Mouse (Mus musculus): ENCODE results near the gene Cxcr6. TPM values are rescaled to one million over a fixed set of nuclear protein-coding genes. Genes with fewer than 3 reads are reported as not detected.
"Not testable (repeated sequence)": the region's sequence is repeated elsewhere in the genome, so short reads cannot be mapped to it uniquely, and the experiment has no call there.

The Cxcr6 gene
- 0.06 and 0.13 TPM in 2 replicates for polyA plus RNA-seq (2016; fragmentation: Nextera tagmentation; extraction: Ambion mirVana)

DNA sequence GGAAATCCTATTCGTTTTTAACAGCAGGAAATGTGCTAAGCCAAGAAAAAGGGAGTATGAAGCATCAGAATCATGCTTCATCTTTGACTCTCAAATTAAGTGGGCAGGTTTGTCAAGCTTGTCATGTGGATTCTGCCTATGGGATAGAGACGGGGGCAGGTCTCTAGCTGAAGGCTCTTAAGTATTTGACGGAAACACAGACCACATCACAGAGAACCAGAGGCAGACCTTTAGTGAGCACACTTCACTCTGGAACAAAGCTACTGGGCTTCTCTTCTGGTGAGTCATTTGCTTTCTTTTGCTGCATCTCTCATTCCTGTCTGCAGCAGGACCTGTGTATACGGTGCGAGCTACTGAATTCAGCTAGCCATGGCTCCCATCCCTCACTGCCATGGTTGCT, at the start of gene Cxcr6:
Gene Cxcr6 (plus strand): TSS at position 209 of the 400 bp plus-strand sequence.
- H3K4me3 ChIP-seq, result no peak within 1 kb of the TSS
- H3K9ac ChIP-seq, result no peak within 1 kb of the TSS
- H3K36me3 ChIP-seq, result peaks cover 41% of the 10 kb centered on the region
- 79% methylated on average over 5 of the region's 5 CpGs for WGBS (ENCODE audit: insufficient replicate concordance)
- no peak within 1 kb of the TSS for H3K4me2 ChIP-seq
- no peak within 1 kb of the TSS for H3K27ac ChIP-seq
- H3K9me3 ChIP-seq (replicated peaks), result no peaks in the 10 kb centered on the region
- H3K27me3 ChIP-seq (replicated peaks), result no peaks in the 10 kb centered on the region
- no peaks in the 10 kb centered on the region for H3K4me1 ChIP-seq
- no peak for ATAC-seq

DNA sequence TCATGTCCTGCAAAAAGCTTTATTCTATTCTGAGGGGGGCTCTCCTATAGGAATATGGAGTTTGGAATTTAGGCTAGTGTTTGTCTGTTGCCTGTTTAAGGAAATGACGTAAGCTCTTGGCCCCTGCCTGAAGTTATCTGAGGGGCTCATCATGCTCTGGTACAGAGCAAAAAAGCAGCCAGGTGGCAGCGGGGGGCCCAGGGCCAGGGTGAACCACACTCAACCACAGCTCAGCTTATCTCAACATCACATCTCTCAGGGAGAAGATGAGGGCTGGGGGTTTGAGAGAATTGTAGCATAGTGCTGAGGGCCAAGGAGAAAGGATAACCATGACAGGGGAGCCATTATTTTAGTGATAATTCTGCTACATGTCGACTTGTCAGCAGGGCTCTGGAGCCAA, 49.5 kb upstream of the Cxcr6 start:
- Histone ChIP-seq H3K4me3 (no peak overlapping the region), H3K36me3 (no peaks in the 10 kb centered on the region), H3K9ac (no peak overlapping the region), H3K4me2 (no peak overlapping the region), H3K27ac (no peak overlapping the region), H3K4me1 (no peaks in the 10 kb centered on the region), H3K27me3 (replicated peaks) (no peaks in the 10 kb centered on the region), H3K9me3 (replicated peaks) (no peaks in the 10 kb centered on the region)
- WGBS (ENCODE audit: insufficient replicate concordance), result 34% methylated on average over 3 of the region's 3 CpGs
- no peak for ATAC-seq

DNA sequence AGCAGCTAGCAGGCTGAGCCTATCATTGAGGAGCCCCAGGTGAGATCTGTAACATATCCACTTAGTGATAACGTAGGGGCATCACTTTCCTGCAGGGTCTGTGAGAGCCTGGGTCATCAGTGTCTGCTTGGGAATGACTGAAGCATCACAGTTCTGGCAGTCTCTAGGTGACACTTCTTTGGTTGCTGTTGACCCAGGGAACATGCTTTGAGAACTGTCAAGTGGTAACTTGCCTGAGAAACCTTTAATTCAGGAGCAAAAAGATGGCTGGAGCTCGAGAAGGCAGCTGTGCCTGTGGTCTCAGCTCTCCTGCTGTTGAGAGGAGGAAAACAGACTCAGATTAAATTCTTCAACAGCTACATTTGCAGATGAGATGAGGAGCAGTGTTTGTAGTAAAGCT, 48.9 kb upstream of the Cxcr6 start:
- Histone ChIP-seq H3K4me3 (no peak overlapping the region), H3K27ac (no peak overlapping the region), H3K27me3 (replicated peaks) (no peaks in the 10 kb centered on the region), H3K9me3 (replicated peaks) (no peaks in the 10 kb centered on the region), H3K4me1 (no peaks in the 10 kb centered on the region), H3K9ac (no peak overlapping the region), H3K4me2 (no peak overlapping the region), H3K36me3 (no peaks in the 10 kb centered on the region)
- no peak for ATAC-seq
- 35% methylated on average over 2 of the region's 2 CpGs for WGBS (ENCODE audit: insufficient replicate concordance)

DNA sequence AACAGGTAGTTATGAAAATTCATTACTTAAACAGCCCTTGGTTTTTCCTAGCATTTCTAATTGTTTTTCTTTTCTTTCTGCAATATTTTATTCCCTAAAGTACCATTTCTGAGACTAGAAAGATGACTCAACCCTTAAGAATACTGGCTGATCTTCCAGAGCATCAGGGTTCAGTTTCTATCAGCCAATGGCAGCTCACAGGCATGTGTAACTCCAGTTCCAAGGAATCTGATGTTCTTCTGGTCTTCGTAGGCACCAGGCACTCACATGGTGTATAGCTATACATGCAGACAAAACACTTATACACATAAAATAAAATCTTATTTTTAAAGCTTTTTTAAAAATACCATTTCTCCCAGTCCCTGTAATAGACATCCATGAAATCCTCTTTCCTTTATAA, 48.1 kb upstream of the Cxcr6 start:
- H3K4me3 ChIP-seq, result no peak overlapping the region
- H3K27ac ChIP-seq, result no peak overlapping the region
- WGBS (ENCODE audit: insufficient replicate concordance), result 60% methylated on average over 1 of the region's 1 CpGs
- no peaks in the 10 kb centered on the region for H3K27me3 ChIP-seq (replicated peaks)
- H3K4me1 ChIP-seq, result no peaks in the 10 kb centered on the region
- no peak overlapping the region for H3K4me2 ChIP-seq
- no peaks in the 10 kb centered on the region for H3K36me3 ChIP-seq
- no peaks in the 10 kb centered on the region for H3K9me3 ChIP-seq (replicated peaks)
- no peak overlapping the region for H3K9ac ChIP-seq
- no peak for ATAC-seq

DNA sequence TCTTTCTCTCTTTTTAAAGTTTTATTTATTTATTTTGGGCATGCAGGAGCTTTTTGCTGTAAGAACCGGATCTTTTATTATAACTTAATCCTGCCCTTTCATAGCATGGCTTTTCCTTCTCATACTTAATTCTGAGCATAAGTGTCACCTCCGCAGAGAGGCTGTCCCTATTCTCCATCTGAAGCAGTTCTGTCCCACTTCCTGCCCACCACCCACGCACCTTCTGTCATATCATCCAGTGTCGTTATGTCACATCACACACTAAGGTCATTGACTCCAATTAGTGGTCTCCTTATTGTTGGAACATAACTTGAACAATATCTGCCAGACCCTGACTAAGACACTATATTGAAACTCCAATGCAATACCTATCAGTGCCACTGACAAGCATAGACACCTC, 47.6 kb upstream of the Cxcr6 start:
- Histone ChIP-seq H3K4me3 (no peak overlapping the region), H3K4me2 (no peak overlapping the region), H3K4me1 (no peaks in the 10 kb centered on the region), H3K27ac (no peak overlapping the region), H3K9me3 (replicated peaks) (no peaks in the 10 kb centered on the region), H3K27me3 (replicated peaks) (no peaks in the 10 kb centered on the region), H3K36me3 (no peaks in the 10 kb centered on the region), H3K9ac (no peak overlapping the region)
- no peak for ATAC-seq
- 59% methylated on average over 4 of the region's 4 CpGs for WGBS (ENCODE audit: insufficient replicate concordance)

DNA sequence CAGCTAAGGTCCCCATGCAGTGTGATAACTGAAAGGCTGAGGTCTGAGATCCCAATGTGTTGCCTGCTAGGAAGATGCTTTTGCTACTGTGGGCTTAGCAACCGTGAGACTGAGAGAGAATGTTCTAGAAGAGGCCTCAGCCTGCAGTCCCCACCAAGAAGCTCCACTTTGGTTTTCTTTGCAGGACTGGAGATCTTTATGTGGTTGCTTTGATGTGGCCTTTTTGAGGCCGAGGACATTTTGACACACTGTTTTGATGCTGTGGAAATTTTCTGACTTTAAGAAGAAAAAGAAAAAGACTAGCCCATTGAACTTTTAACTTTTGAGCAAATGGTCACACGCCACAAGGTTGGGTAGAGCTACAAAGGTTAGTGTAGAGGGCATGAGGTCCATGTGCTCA, 45.5 kb upstream of the Cxcr6 start:
- Histone ChIP-seq H3K4me3 (no peak overlapping the region), H3K27ac (no peak overlapping the region), H3K36me3 (no peaks in the 10 kb centered on the region), H3K4me1 (no peaks in the 10 kb centered on the region), H3K9me3 (replicated peaks) (no peaks in the 10 kb centered on the region), H3K4me2 (no peak overlapping the region), H3K9ac (no peak overlapping the region), H3K27me3 (replicated peaks) (no peaks in the 10 kb centered on the region)
- no peak for ATAC-seq
- WGBS (ENCODE audit: insufficient replicate concordance), result 71% methylated on average over 3 of the region's 3 CpGs

DNA sequence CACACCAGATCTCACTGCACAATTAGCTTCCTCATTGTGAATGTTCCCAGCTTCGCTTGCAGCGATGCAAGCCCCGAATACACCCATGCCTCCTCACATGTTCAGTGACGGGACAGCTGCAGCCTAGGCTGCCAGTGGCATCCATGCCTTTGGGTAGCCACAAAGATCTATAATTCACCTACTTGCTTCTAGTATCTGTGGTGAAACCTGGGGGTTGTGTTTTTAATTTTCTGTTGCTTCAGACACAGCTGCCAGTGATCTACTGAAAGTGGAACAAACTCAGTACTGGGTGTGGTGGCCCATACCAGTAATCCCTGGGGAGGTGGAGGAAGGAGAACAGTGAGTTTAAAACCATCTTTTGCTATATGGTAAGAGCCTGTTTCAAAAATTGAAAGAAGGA, 43.4 kb upstream of the Cxcr6 start:
- no peak overlapping the region for H3K4me3 ChIP-seq
- H3K9ac ChIP-seq, result no peak overlapping the region
- no peaks in the 10 kb centered on the region for H3K27me3 ChIP-seq (replicated peaks)
- H3K4me2 ChIP-seq, result no peak overlapping the region
- no peaks in the 10 kb centered on the region for H3K36me3 ChIP-seq
- no peaks in the 10 kb centered on the region for H3K9me3 ChIP-seq (replicated peaks)
- WGBS (ENCODE audit: insufficient replicate concordance), result 84% methylated on average over 4 of the region's 4 CpGs
- no peak overlapping the region for H3K27ac ChIP-seq
- no peak for ATAC-seq
- H3K4me1 ChIP-seq, result no peaks in the 10 kb centered on the region

DNA sequence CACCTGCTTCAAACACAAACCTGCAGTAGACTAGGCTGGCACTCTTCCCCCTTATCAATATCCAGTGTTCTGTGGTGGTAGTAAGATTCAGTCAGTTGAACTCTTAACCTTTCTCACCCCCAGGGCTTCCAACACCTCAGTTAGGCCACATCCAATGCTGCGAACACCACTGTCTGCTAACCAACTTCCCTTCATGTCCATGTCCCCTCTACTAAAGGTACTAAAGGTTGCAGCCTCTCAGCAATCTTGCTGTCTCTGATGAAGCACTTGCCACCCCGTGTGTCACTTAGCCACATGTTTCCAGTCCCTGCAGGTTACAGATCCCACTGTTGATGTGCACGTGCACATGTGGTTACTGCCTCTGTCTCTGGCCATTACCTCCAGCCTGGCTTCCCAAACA, 42.5 kb upstream of the Cxcr6 start:
- Histone ChIP-seq H3K27ac (no peak overlapping the region), H3K4me2 (no peak overlapping the region), H3K36me3 (no peaks in the 10 kb centered on the region), H3K4me3 (no peak overlapping the region), H3K9ac (no peak overlapping the region), H3K9me3 (replicated peaks) (no peaks in the 10 kb centered on the region), H3K4me1 (no peaks in the 10 kb centered on the region), H3K27me3 (replicated peaks) (no peaks in the 10 kb centered on the region)
- 58% methylated on average over 3 of the region's 3 CpGs for WGBS (ENCODE audit: insufficient replicate concordance)
- no peak for ATAC-seq

DNA sequence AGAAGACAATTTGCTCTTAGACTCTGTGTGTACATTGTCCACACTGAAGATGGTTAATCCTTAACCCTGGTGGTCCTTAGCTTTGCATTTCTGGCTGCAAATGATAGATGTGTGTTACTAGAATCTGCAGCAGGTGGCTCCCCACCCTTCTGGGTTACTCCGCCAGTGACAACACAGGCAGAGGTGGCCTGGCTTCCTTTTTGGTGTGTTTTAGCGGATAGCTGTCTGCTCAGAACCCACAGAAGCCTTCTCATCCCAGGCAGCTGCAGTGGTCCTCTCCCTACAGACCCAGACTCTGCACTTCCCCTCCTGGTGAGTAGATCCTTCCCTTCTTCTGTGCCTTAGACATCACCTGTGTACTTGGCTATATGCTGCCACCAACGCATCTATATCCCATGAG, 39.3 kb upstream of the Cxcr6 start:
- WGBS (ENCODE audit: insufficient replicate concordance), result 49% methylated on average over 3 of the region's 3 CpGs
- H3K4me2 ChIP-seq, result no peak overlapping the region
- H3K4me3 ChIP-seq, result no peak overlapping the region
- no peaks in the 10 kb centered on the region for H3K4me1 ChIP-seq
- H3K27ac ChIP-seq, result no peak overlapping the region
- no peaks in the 10 kb centered on the region for H3K36me3 ChIP-seq
- no peak for ATAC-seq
- no peak overlapping the region for H3K9ac ChIP-seq
- H3K9me3 ChIP-seq (replicated peaks), result no peaks in the 10 kb centered on the region
- H3K27me3 ChIP-seq (replicated peaks), result no peaks in the 10 kb centered on the region

DNA sequence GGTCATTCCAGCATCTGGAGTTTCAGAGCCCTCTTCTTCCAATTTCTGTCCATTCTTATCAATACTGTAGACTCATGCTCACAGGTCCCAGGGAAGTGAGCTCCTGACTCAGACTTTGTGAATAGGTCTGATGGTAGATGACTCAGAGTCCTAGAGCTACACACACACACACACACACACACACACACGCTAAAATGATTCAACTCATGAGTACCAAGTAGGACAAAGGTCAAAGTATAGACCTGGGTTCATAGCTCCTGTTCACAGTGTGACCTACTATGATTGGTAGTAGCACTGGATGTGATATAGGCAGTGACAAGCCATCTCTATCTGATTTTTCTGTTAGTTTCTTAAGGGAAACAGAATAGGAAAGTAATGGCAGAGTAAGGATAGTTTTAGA, 37.8 kb upstream of the Cxcr6 start:
- no peak overlapping the region for H3K27ac ChIP-seq
- H3K27me3 ChIP-seq (replicated peaks), result no peaks in the 10 kb centered on the region
- H3K4me2 ChIP-seq, result no peak overlapping the region
- 44% methylated on average over 1 of the region's 1 CpGs for WGBS (ENCODE audit: insufficient replicate concordance)
- no peak for ATAC-seq
- no peaks in the 10 kb centered on the region for H3K9me3 ChIP-seq (replicated peaks)
- H3K36me3 ChIP-seq, result no peaks in the 10 kb centered on the region
- H3K4me1 ChIP-seq, result no peaks in the 10 kb centered on the region
- H3K9ac ChIP-seq, result no peak overlapping the region
- no peak overlapping the region for H3K4me3 ChIP-seq

DNA sequence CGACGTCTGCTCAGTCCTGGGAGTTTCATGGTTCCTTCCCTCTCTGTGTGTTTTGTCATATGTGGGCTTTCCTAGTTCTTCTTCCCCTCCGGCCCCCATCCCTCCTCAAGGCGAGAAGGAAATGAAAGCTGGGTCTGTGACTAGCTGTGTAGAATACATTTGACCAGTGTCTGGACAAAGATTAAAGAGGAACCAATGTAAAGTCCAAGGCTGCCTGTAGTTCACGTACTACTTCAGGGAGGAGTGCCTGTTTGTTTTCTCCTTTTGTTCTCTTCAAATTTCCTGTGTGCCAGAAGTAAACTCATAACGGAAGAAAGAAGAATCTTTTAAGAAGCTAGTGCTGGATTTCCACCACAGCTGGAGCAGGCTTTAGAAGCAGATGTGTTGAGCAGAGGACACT, 36.7 kb upstream of the Cxcr6 start:
- Histone ChIP-seq H3K4me1 (no peaks in the 10 kb centered on the region), H3K27me3 (replicated peaks) (no peaks in the 10 kb centered on the region), H3K9me3 (replicated peaks) (no peaks in the 10 kb centered on the region), H3K36me3 (no peaks in the 10 kb centered on the region), H3K4me2 (no peak overlapping the region), H3K27ac (no peak overlapping the region), H3K9ac (no peak overlapping the region), H3K4me3 (no peak overlapping the region)
- 25% methylated on average over 6 of the region's 6 CpGs for WGBS (ENCODE audit: insufficient replicate concordance)
- no peak for ATAC-seq

DNA sequence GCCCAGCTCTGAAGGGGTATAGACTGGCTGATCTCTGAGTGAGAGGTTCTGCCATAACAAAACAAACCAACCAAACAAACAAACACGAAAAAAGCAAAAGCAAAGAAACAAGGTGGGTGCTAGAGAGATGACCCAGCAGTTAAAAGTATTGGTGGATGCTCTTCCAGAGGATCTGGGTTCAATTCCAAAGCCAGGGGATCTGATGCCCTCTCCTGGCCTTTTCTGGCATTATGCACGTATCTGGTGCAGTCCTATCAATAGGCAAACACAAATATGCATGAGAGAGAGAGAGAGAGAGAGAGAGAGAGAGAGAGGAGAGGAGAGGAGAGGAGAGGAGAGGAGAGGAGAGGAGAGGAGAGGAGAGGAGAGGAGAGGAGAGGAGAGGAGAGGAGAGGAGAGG, 33.0 kb upstream of the Cxcr6 start:
- not testable (repeated sequence) for H3K9me3 ChIP-seq (replicated peaks); ATAC-seq; H3K36me3 ChIP-seq; H3K4me3 ChIP-seq; H3K4me1 ChIP-seq; H3K27ac ChIP-seq; H3K9ac ChIP-seq; H3K27me3 ChIP-seq (replicated peaks); H3K4me2 ChIP-seq
- WGBS (ENCODE audit: insufficient replicate concordance), result 17% methylated on average over 2 of the region's 2 CpGs

DNA sequence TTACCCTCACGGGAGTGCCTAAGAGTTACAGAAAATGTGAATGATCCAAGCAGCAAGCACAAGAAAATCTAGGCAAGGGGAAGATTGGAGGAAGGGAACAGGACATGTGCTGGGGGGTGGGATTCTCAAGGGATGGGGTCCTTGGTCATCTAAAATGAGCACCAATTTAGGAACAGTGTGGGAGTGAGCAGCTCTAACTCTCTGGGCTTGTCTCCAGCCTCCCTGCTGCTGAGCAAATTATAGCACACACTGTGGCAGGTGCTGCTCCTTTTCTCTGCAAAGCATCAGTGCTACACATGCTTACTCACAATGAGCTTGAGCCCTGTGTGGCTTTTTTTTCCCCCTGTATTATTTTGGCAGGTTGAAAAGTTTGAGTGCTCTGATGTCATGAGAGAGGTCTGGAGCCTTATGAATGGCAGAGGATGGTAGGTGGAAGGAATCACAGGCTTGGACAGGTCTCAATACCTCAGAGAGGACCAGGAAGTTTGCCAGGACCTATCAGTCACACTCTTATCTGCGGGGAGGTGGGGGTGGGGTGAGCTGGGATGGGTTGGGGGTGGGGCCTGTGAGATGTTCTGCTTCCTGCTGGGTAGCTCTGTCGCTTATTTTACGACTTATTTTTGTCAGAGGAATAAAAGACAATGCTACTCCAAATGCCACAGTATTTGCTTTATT, 17.3 kb upstream of the Cxcr6 start:
- Histone ChIP-seq H3K4me3 (no peak overlapping the region), H3K36me3 (peaks cover 61% of the 10 kb centered on the region), H3K9ac (no peak overlapping the region), H3K9me3 (replicated peaks) (peaks cover 6% of the 10 kb centered on the region), H3K4me2 (no peak overlapping the region), H3K4me1 (no peaks in the 10 kb centered on the region), H3K27me3 (replicated peaks) (no peaks in the 10 kb centered on the region), H3K27ac (no peak overlapping the region)
- 59% methylated on average over 4 of the region's 4 CpGs for WGBS (ENCODE audit: insufficient replicate concordance)
- no peak for ATAC-seq

Data from liver, embryonic 12.5 days (tissue).